Mouse (Mus musculus): ENCODE data around the gene Dkk2. TPM values are rescaled to one million over a fixed set of nuclear protein-coding genes. Genes with fewer than 3 reads are reported as not detected.

Dkk2 gene
- polyA plus RNA-seq, 1 experiment from 2014 or later: 1.5 TPM

DNA sequence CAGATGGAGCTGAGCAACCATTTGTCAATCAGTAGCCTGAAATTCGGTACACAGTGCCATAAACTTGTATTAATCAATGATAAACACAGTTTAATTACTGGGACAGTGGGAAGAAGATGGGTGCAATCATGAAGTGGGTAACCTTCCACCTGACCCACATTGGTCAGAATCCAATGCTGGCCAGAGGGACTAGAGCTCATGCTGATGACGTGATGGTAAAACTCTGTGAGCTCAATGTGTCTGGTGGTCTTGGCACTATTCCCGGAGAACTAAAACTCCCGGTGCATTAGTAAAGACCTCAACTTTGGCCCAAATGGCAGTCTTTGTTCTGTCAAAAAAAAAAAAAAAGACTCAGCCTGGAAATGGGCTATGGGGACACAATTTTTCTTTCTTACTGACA lies 116.9 kb downstream of the Dkk2 start:
- Histone ChIP-seq H3K4me1 (replicated peaks) (no peaks in the 10 kb centered on the region), H3K27ac (no peak overlapping the region), H3K4me2 (no peak overlapping the region), H3K4me3 (no peak overlapping the region), H3K27me3 (no peaks in the 10 kb centered on the region), H3K9ac (no peak overlapping the region), H3K9me3 (replicated peaks) (no peaks in the 10 kb centered on the region), H3K36me3 (no peaks in the 10 kb centered on the region)
- 56% methylated on average over 4 of the region's 4 CpGs for WGBS
- no peak for ATAC-seq (replicated peaks; ENCODE audit: insufficient number of reproducible peaks, insufficient read depth, low FRiP score, low read depth)

DNA sequence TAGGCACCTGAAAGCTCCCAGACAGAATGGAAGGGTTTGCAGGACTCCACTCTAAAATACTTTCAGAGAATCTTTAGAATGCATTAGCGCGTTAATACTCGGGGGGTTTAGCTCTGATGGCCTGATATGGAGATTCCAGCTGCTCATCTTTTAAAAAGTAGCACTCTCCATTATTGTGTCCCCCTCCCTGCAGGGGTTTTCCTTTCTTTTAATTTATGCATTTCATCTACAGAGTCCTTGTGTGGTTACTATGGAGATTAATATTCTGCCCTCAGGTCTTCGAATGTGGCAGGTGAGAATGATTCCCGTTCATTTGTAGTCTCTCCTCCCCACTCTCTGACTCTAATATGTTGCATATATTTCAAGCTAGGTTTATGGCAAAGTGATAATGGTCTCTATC lies 117.6 kb downstream of the Dkk2 start:
- Histone ChIP-seq H3K27ac (no peak overlapping the region), H3K4me3 (no peak overlapping the region), H3K4me2 (no peak overlapping the region), H3K4me1 (replicated peaks) (no peaks in the 10 kb centered on the region), H3K36me3 (no peaks in the 10 kb centered on the region), H3K9ac (no peak overlapping the region), H3K9me3 (replicated peaks) (no peaks in the 10 kb centered on the region), H3K27me3 (no peaks in the 10 kb centered on the region)
- no peak for ATAC-seq (replicated peaks; ENCODE audit: insufficient number of reproducible peaks, insufficient read depth, low FRiP score, low read depth)
- WGBS: 92% methylated on average over 5 of the region's 5 CpGs

- WGBS: 25% methylated on average over 11 of the region's 11 CpGs
- no peak for ATAC-seq (replicated peaks; ENCODE audit: insufficient number of reproducible peaks, insufficient read depth, low FRiP score, low read depth)
These were observed 122.4 kb downstream of the Dkk2 start for GRCm38 (mm10) chr3:132207469-132207868.

GRCm38 (mm10) chr3:132211260-132211659 lies 126.2 kb downstream of the Dkk2 start:
- no peak for ATAC-seq (replicated peaks; ENCODE audit: insufficient number of reproducible peaks, insufficient read depth, low FRiP score, low read depth)
- H3K4me3 ChIP-seq: no peak overlapping the region
- WGBS: 44% methylated on average over 5 of the region's 5 CpGs

More at GRCm38 (mm10) chr3:132207469-132207868, 122.4 kb downstream of the Dkk2 start:
- Histone ChIP-seq H3K4me1 (replicated peaks) (no peaks in the 10 kb centered on the region), H3K27ac (no peak overlapping the region), H3K36me3 (no peaks in the 10 kb centered on the region), H3K9ac (no peak overlapping the region), H3K9me3 (replicated peaks) (no peaks in the 10 kb centered on the region), H3K27me3 (no peaks in the 10 kb centered on the region), H3K4me3 (no peak overlapping the region), H3K4me2 (no peak overlapping the region)

DNA sequence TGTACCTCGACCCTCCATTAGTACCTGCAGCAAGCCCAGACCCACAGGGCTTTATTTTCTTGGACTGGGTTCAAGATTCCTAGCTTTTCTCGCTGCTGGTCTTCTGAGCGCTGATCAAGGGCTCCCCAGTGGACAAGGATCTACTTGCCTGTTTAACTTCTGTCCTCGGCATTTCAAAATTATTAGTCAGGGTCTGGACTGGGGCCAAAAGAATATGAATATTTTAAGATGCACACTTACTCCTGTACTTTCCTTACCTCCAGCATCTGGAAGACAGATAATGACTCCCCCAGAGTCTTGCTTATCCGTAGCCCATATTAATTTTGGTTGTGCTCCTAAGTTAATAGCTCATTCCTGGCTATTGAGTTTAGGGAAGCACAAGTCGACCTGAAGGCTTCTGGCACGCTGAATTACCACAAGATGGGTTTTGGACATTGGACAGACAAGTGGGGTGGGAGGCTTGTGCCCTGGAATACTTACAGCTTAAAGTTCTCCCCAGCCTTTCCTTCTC lies 134.9 kb downstream of the Dkk2 start:
- no peak for ATAC-seq (replicated peaks; ENCODE audit: insufficient number of reproducible peaks, insufficient read depth, low FRiP score, low read depth)
- no peaks in the 10 kb centered on the region for H3K4me1 ChIP-seq (replicated peaks)
- no peak overlapping the region for H3K4me2 ChIP-seq
- H3K9me3 ChIP-seq (replicated peaks): no peaks in the 10 kb centered on the region
- H3K27ac ChIP-seq: no peak overlapping the region
- H3K9ac ChIP-seq: no peak overlapping the region
- H3K4me3 ChIP-seq: no peak overlapping the region
- H3K36me3 ChIP-seq: no peaks in the 10 kb centered on the region
- WGBS: 60% methylated on average over 7 of the region's 7 CpGs
- H3K27me3 ChIP-seq: no peaks in the 10 kb centered on the region

More at GRCm38 (mm10) chr3:132211260-132211659, 126.2 kb downstream of the Dkk2 start:
- Histone ChIP-seq H3K27ac (no peak overlapping the region), H3K4me2 (no peak overlapping the region), H3K9ac (no peak overlapping the region), H3K9me3 (replicated peaks) (no peaks in the 10 kb centered on the region), H3K4me1 (replicated peaks) (no peaks in the 10 kb centered on the region), H3K36me3 (no peaks in the 10 kb centered on the region), H3K27me3 (no peaks in the 10 kb centered on the region)

GRCm38 (mm10) chr3:132227622-132228021 lies 142.5 kb downstream of the Dkk2 start:
- Histone ChIP-seq H3K27ac (no peak overlapping the region), H3K9ac (no peak overlapping the region), H3K36me3 (no peaks in the 10 kb centered on the region), H3K4me3 (no peak overlapping the region), H3K4me2 (no peak overlapping the region), H3K9me3 (replicated peaks) (no peaks in the 10 kb centered on the region), H3K4me1 (replicated peaks) (no peaks in the 10 kb centered on the region), H3K27me3 (no peaks in the 10 kb centered on the region)
- WGBS: 44% methylated on average over 1 of the region's 1 CpGs
- no peak for ATAC-seq (replicated peaks; ENCODE audit: insufficient number of reproducible peaks, insufficient read depth, low FRiP score, low read depth)
